Mouse (Mus musculus): Measurements from ENCODE around the gene Ctnnd2. TPM values are rescaled to one million over a fixed set of nuclear protein-coding genes. Genes with fewer than 3 reads are reported as not detected.

Gene Ctnnd2
- polyA plus RNA-seq, 1 experiment: 6.3 TPM

DNA sequence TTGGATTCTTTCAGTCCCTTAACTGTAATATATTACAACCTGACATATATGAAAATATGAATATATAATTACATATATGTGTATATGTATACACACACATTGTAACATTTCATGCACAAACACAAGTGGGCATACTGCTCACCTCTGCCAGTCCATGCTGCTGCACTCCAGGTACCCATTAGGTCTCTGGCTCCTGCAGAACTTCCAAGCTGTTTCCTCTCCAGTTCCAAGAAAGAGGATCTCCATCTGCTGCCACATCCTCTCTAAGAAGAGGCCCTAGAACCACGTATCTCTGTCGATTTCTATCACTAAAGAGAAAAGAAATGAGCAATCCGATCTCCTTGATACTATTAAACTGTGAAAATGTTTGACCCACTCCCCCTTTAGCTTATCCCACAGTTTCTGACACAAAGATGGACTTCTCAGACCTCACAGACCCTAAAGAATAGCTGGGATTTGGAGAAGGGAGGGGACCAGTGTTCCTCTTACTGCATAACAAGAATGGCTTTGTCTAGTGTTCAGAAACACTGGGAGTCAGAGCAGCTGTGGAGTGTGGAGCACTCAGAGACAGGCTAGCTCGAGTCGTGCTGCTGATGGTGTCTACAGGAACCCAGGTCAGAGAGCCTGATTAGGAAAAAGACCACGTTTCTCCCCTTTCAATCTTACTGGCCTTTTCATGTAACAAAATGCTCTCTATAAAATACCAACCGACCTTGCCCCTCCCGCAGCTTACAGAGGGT, 790.2 kb downstream of the Ctnnd2 start:
- TF ChIP-seq POLR2A (IDR thresholded peaks at IDR 0.05; ENCODE audit: borderline replicate concordance, extremely low read depth, low read depth, low read length) (no peak), CTCF (IDR thresholded peaks at IDR 0.05; ENCODE audit: insufficient read depth, low read length) (no peak)
- no peak overlapping the region for H3K4me3 ChIP-seq (replicated peaks; ENCODE audit: extremely low read depth, low read depth, low read length)
- DNase-seq: no peak
- H3K4me1 ChIP-seq (ENCODE audit: control insufficient read depth, insufficient read depth, low read length): no peaks in the 10 kb centered on the region
- 69% methylated on average over 8 of the region's 8 CpGs for WGBS

- DNase-seq: no peak
- Histone ChIP-seq H3K4me3 (replicated peaks; ENCODE audit: extremely low read depth, low read depth, low read length) (no peak overlapping the region), H3K4me1 (ENCODE audit: control insufficient read depth, insufficient read depth, low read length) (no peaks in the 10 kb centered on the region)
- TF ChIP-seq POLR2A (IDR thresholded peaks at IDR 0.05; ENCODE audit: borderline replicate concordance, extremely low read depth, low read depth, low read length) (no peak), CTCF (IDR thresholded peaks at IDR 0.05; ENCODE audit: insufficient read depth, low read length) (no peak)
- WGBS: 68% methylated on average over 7 of the region's 7 CpGs
Measured at GRCm38 (mm10) chr15:30964046-30964445, 791.7 kb downstream of the Ctnnd2 start.

DNA sequence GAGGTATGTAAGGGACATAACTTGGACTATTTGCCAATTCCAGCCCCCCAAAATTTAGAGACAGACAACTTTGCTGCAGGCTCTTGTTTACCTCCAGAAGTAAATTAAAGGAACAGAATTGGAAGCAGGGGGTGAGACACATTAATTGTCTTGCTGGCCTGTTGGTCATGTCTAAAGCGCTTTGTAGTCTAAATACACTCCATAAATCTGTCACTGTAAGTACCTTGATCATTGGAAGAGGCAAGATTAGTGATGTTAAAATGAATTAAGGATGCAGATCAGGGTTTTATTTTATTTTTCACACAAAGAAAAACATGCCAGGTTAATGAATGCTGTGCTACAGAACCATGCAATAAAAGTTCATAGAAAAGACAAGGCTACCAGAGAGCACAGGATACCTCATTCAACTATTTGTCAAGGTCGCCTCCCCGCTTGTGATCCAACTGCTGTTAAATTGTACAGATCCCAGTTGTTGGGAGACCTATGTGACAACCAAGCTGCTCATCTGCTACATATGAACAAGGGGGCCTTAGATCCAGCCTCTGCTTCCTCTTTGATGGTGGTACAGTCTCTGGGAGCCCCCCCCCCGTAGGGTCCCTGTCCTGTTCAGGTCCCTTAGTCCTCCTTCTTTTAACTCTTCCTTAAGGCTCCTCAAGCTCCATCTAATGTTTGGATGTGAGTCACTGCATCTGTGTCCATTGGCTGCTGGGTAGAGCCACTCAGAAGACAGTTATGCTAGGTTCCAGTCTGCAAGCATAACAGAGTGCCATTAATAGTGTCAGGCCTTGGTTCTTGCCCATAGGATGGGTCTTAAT, 792.7 kb downstream of the Ctnnd2 start:
- 85% methylated on average over 4 of the region's 4 CpGs for WGBS
- no peak for DNase-seq
- Histone ChIP-seq H3K4me1 (ENCODE audit: control insufficient read depth, insufficient read depth, low read length) (no peaks in the 10 kb centered on the region), H3K4me3 (replicated peaks; ENCODE audit: extremely low read depth, low read depth, low read length) (no peak overlapping the region)
- TF ChIP-seq CTCF (IDR thresholded peaks at IDR 0.05; ENCODE audit: insufficient read depth, low read length): no peak
- TF ChIP-seq POLR2A (IDR thresholded peaks at IDR 0.05; ENCODE audit: borderline replicate concordance, extremely low read depth, low read depth, low read length): no peak

GRCm38 (mm10) chr15:30966826-30967225, 794.4 kb downstream of the Ctnnd2 start:
- WGBS: 93% methylated on average over 7 of the region's 7 CpGs
- Histone ChIP-seq H3K4me3 (replicated peaks; ENCODE audit: extremely low read depth, low read depth, low read length) (no peak overlapping the region), H3K4me1 (ENCODE audit: control insufficient read depth, insufficient read depth, low read length) (no peaks in the 10 kb centered on the region)
- no peak for DNase-seq
- TF ChIP-seq POLR2A (IDR thresholded peaks at IDR 0.05; ENCODE audit: borderline replicate concordance, extremely low read depth, low read depth, low read length) (no peak), CTCF (IDR thresholded peaks at IDR 0.05; ENCODE audit: insufficient read depth, low read length) (no peak)

GRCm38 (mm10) chr15:30974436-30974835, 802.0 kb downstream of the Ctnnd2 start:
- 76% methylated on average over 1 of the region's 1 CpGs for WGBS
- no peak for DNase-seq
- H3K4me3 ChIP-seq (replicated peaks; ENCODE audit: extremely low read depth, low read depth, low read length): no peak overlapping the region
- 0 out of 2 replicates have a peak, but pooled peaks cover 4% of the 10 kb centered on the region for H3K4me1 ChIP-seq (ENCODE audit: control insufficient read depth, insufficient read depth, low read length)
- TF ChIP-seq CTCF (IDR thresholded peaks at IDR 0.05; ENCODE audit: insufficient read depth, low read length) (no peak), POLR2A (IDR thresholded peaks at IDR 0.05; ENCODE audit: borderline replicate concordance, extremely low read depth, low read depth, low read length) (no peak)

DNA sequence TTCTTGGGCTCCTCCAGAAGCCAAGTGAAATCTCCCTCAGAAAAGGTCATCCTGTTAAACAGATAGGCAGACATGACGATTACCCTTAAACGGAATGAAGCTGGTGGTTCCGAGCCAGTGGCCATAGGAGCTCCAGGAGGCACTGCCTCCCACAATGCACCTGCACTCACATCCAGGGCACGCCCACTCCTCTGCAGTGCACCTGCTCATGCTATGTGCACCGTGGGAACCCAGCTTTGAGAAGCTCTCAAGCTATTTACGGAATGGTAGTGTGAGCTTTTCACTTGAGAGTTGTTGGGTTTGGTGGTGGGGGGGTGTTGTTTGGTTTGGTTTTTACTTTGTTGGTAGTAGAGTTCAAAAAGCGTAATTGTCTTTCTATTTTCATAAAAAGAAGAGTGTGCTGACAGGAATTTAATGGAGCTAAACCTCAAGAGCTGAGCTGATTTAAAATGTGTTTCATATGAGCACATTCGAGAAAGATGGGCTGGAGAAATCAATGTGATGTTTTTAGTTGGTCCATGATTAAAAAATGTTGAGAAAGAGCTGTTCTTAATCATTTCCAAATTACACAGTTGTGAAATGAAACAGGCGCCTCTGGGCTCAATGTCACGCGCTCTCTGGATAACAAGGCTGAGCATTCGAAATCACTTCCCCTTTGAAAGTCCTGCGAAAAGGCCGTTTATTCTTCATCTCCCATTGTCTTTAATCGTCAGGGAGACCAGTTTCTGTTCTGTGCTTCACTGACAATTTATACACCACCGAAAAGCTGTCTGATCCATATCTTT, 802.8 kb downstream of the Ctnnd2 start:
- Histone ChIP-seq H3K4me3 (replicated peaks; ENCODE audit: extremely low read depth, low read depth, low read length) (no peak overlapping the region), H3K4me1 (ENCODE audit: control insufficient read depth, insufficient read depth, low read length) (0 out of 2 replicates have a peak, but pooled peaks cover 4% of the 10 kb centered on the region)
- TF ChIP-seq POLR2A (IDR thresholded peaks at IDR 0.05; ENCODE audit: borderline replicate concordance, extremely low read depth, low read depth, low read length): no peak
- no peak for TF ChIP-seq CTCF (IDR thresholded peaks at IDR 0.05; ENCODE audit: insufficient read depth, low read length)
- DNase-seq: peak; percentile 23
- 61% methylated on average over 16 of the region's 16 CpGs for WGBS

- no peak for DNase-seq
- Histone ChIP-seq H3K4me1 (ENCODE audit: control insufficient read depth, insufficient read depth, low read length) (0 out of 2 replicates have a peak, but pooled peaks cover 4% of the 10 kb centered on the region), H3K4me3 (replicated peaks; ENCODE audit: extremely low read depth, low read depth, low read length) (no peak overlapping the region)
- TF ChIP-seq POLR2A (IDR thresholded peaks at IDR 0.05; ENCODE audit: borderline replicate concordance, extremely low read depth, low read depth, low read length) (no peak), CTCF (IDR thresholded peaks at IDR 0.05; ENCODE audit: insufficient read depth, low read length) (no peak)
- WGBS: 65% methylated on average over 11 of the region's 11 CpGs
Measured at GRCm38 (mm10) chr15:30977166-30977740, 804.9 kb downstream of the Ctnnd2 start.

DNA sequence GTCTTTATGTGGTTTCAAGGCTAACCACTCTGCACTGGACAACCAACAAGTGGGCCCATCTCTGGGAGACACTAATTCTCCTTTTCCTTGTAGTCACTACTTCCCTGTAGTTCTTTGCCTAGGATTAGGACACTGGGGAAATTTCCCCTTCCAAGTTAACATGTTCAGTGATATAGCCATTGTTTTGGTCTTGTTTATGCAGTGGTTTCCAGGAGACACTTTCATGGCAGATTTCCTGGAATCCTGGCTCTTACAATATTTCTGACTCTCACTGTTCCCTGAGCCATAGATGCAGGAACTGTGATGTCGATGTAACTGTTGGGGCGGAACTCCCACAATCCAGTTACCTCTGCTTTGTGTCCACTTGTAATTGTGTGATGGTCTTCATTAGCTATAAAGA, 814.5 kb downstream of the Ctnnd2 start:
- Histone ChIP-seq H3K4me3 (replicated peaks; ENCODE audit: extremely low read depth, low read depth, low read length) (no peak overlapping the region), H3K4me1 (ENCODE audit: control insufficient read depth, insufficient read depth, low read length) (peaks cover 3% of the 10 kb centered on the region; the same call in 1 of the 2 replicates)
- no peak for TF ChIP-seq POLR2A (IDR thresholded peaks at IDR 0.05; ENCODE audit: borderline replicate concordance, extremely low read depth, low read depth, low read length)
- TF ChIP-seq CTCF (IDR thresholded peaks at IDR 0.05; ENCODE audit: insufficient read depth, low read length): no peak
- no peak for DNase-seq
- WGBS: 58% methylated on average over 2 of the region's 2 CpGs

All from lung, adult 2 months (tissue).